Mouse (Mus musculus): ENCODE measurements around the gene H2-M3.
"Not testable (repeated sequence)": the region's sequence is repeated elsewhere in the genome, so short reads cannot be mapped to it uniquely, and the experiment has no call there.

Gene H2-M3

DNA sequence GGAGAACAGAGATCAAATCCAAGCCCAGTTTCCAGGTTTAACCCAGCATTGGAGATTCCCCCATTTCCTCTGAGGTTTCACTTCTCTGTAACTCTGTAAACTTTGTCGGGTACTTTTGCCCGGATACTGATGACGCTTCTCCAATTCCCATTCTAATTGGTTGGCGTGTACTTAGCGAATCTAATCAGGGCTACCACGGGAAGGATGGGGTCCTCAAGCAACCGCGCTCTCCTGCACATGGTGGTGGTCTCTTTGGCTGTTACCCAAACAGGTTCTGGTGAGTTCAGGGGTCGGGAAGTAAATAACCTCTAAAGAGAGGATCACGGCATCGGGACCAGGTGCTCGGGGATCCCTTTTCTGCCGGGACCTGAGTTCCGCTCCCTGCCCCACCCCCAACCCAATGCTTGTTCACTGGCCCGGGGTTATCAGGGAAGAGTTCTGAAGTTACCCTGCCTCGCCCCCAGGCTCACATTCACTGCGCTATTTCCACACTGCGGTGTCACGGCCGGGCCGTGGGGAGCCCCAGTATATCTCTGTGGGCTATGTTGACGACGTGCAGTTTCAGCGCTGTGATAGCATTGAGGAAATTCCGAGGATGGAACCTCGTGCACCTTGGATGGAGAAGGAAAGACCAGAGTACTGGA is at the start of gene H2-M3:
Gene H2-M3, plus strand, starts transcription at position 163 of the 644 bp plus-strand sequence.
- peak; percentile 94 for DNase-seq (ENCODE audit: low read depth, low spot score)

DNA sequence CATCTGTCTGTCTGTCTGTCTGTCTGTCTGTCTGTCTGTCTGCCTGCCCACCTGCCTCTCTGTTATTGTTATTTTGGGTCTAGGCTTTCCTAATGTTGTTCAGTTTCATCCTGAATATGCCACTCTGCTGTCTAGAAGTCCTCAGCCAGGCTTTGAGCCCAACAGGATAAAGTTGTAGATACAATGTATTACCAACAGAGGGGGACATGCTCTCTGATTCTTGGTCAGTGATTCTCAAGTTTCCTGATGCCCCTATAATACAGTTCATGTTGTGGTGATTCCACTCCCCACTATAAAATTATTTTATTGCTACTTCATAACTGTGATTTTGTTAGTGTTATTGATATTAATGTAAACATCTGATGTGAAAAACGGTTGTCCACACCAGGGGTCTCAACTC is 48.1 kb upstream of the H2-M3 start:
- peak; percentile 23 for DNase-seq (ENCODE audit: low read depth, low spot score)

GRCm38 (mm10) chr17:37237230-37237629 is 32.8 kb upstream of the H2-M3 start, which contains the start of gene Olfr97:
Gene Olfr97, minus strand, starts transcription at chr17:37237330.
- DNase-seq (ENCODE audit: low read depth, low spot score): not testable (repeated sequence)

DNA sequence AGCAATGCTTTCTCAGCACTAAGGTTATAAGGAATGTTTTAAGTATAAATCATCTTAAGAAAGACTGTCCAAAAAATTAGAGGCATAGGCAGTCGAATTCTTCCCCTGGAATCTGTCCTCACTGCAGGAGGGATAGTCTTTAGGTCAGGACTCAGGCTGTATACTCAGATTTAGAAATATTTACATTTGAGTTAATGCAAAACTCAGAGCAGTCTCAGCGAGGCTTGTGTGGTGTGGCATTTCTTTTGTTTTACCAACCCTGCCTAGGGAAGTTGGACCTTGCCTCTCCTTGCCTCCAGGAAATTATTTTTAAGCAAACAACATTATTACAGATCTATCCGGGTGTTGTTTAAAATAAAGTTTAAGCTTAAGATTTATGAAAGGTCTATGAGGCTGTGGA is 27.8 kb upstream of the H2-M3 start:
- no peak for DNase-seq (ENCODE audit: low read depth, low spot score)

DNA sequence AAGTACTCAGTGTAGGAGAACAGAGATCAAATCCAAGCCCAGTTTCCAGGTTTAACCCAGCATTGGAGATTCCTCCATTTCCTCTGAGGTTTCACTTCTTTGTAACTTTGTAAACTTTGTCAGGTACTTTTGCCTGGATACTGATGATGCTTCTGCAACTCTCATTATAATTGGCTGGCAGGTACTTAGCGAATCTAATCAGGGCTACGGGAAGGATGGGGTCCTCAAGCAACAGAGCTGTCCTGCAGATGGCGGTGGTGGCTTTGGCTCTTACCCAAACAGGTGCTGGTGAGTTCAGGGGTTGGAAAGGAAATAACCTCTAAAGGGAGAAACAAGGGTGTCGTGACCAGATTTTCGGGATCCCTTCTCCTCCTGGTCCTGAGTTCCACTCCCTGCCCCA is 23.3 kb upstream of the H2-M3 start:
- peak; percentile 90 for DNase-seq (ENCODE audit: low read depth, low spot score)

DNA sequence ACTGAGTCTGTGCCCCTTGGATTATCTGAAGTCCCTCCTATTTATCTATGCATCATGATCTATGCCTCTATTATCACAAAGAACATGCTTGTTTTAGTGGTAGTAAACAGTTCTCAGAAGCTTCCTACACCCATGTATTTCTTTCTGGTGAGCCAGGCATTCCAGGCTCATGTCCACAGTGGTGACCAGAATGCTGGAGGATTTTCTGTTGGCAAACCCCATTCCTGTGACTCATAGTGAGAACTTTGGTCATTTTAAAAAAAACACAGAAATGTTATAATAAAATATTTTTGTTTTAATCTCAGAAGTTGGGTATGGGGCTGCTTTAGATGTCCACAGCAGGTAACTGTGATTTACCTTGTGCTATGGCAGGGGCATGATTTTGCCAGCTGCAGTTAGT is 20.6 kb upstream of the H2-M3 start:
- no peak for DNase-seq (ENCODE audit: low read depth, low spot score)

GRCm38 (mm10) chr17:37250544-37250943 is 19.5 kb upstream of the H2-M3 start:
- DNase-seq (ENCODE audit: low read depth, low spot score): peak; percentile 59

DNA sequence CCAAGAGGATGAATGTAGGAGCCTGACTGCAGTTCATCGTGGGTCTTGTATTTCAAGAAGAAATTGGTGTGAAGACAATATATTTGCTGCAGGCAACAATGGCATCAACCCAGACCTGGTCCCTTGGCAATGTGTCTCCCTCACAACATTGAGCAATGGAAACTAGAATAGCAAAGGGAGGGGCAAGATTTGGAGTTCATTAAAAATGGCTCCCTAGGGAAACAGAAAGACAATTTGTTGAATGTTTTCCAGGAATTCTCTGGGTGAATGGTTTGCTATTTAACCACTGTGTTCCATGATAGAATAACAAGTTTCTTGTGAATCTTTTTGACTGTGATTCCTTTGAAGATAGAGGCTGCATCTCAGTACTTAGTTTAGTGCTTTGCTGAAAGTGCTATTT is 6.4 kb upstream of the H2-M3 start, which contains the start of gene Olfr98:
Gene Olfr98, minus strand, starts transcription at position 124 of the 400 bp plus-strand sequence.
- DNase-seq (ENCODE audit: low read depth, low spot score): no peak

DNA sequence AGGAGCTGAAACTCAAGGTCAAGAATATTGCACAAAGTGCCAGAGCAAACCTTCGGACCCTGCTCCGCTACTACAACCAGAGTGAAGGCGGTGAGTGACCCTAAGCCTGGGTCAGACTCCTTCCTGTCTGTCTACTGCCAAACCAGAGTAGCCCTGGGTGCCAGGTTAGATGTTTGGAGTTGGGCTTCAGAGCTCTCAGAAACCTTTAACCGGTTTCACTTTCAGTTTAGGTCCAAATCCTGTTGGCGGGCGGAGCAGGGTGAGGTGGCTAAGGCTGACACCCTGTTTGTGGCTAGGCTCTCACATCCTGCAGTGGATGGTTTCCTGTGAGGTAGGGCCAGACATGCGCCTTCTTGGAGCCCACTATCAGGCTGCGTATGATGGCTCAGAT is 677 bp downstream of the H2-M3 start:
- peak; percentile 73 for DNase-seq (ENCODE audit: low read depth, low spot score)

GRCm38 (mm10) chr17:37275626-37276248 is 5.7 kb downstream of the H2-M3 start:
- no peak for DNase-seq (ENCODE audit: low read depth, low spot score)

- DNase-seq (ENCODE audit: low read depth, low spot score): no peak
These were observed 6.6 kb downstream of the H2-M3 start for GRCm38 (mm10) chr17:37276573-37276972.

DNA sequence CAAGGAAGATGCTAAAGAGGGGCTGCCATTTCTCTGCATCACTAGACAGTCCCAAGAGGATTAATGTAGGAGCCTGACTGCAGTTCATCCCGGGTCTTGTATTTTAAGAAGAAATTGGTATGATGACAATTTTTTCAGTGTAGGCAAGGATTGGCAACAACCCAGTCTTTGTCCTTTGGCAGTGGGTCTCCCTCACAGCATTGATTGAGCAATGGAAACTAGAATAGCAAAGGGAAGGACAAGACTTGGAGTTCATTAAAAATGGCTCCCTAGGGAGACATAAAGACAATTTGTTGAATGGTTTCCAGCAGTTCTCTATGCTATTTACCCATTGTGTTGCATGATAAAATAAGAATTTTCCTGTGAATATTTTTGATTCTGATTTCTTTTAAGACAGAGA is 10.3 kb downstream of the H2-M3 start:
- no peak for DNase-seq (ENCODE audit: low read depth, low spot score)

- no peak for DNase-seq (ENCODE audit: low read depth, low spot score)
These were observed 13.3 kb downstream of the H2-M3 start, which contains the start of gene Olfr99 for GRCm38 (mm10) chr17:37283360-37283759. Gene Olfr99, minus strand, starts transcription at chr17:37283460.

DNA sequence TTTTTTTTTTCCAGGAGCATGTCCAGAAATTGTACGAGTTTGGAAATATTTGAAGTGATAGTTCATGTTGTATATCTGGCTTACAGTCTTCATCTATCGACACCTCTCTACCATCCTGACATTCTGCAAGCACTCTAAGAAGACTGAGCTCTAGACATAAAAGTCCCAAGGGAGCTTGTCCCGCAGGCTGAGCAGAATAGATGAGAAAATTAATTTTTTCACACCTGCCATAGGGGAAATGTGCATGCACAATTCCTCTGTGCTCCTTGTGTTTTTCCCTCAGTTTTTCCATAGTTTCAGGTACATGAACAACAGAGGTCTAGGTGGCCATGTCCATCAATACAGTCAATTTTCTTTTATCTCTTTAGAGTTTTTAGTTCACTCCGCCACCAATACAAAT is 34.2 kb downstream of the H2-M3 start, which contains the start of gene Olfr101:
Gene Olfr101, minus strand, starts transcription at position 101 of the 400 bp plus-strand sequence.
- DNase-seq (ENCODE audit: low read depth, low spot score): no peak

DNA sequence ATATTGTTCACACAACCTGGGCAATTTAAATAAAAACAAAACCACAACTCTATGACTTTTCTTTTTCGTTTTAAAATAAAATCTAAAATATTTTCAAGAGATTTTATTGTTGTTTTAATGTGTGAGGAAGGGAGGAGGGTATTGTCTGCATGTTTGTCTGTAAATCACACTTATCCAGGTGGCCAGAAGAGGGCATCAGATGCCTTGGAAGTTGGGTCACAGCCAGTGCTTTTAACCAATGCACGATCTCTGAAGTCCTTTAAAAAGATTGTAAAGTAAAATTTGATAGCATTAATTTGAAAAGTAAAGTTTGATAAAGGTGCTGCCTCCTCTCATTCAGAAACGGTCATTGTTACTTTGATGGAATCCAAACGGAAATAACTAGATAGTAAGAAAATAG is 38.5 kb downstream of the H2-M3 start:
- no peak for DNase-seq (ENCODE audit: low read depth, low spot score)

GRCm38 (mm10) chr17:37310146-37310699 is 40.2 kb downstream of the H2-M3 start:
- no peak for DNase-seq (ENCODE audit: low read depth, low spot score)

- DNase-seq (ENCODE audit: low read depth, low spot score): no peak
These were observed 46.9 kb downstream of the H2-M3 start, which contains the start of gene Olfr102 for GRCm38 (mm10) chr17:37316954-37317353. Gene Olfr102, minus strand, starts transcription at chr17:37317054.

Data from A20 (cell line).